Mouse (Mus musculus) 416B (cell line): ENCODE measurements around the gene Creb3l4.

Experiments
- DNase-seq: peaks from one replicate; pipeline ENCODE4 v3.0.0; 2011; ENCODE audit warnings: low read depth

Creb3l4 gene

GRCm38 (mm10) chr3:90190859-90191510, 52.3 kb downstream of the Creb3l4 start:
- no peak for DNase-seq
